Mouse (Mus musculus) megakaryocyte, embryonic 14.5 days (primary cell): ENCODE data around the gene Ssrp1. TPM values are rescaled to one million over a fixed set of nuclear protein-coding genes. Genes with fewer than 3 reads are reported as not detected.
A peak's percentile ranks its signal among the peaks of the same experiment; 100 is the strongest.

ENCODE experiments used
- H3K27me3 ChIP-seq: replicated peaks from 2 replicates; pipeline ENCODE3; 2012; ENCODE audit warnings: inconsistent platforms
- H3K36me3 ChIP-seq: replicated peaks from 2 replicates; pipeline ENCODE3; 2012; ENCODE audit warnings: low read length, inconsistent platforms, mixed read lengths
- H3K4me1 ChIP-seq: 2 replicates; pipeline ENCODE4 v1.6.1; 2012; ENCODE audit warnings: inconsistent platforms
- H3K4me3 ChIP-seq: replicated peaks from 2 replicates; pipeline ENCODE3; 2012; ENCODE audit warnings: moderate library complexity, mild to moderate bottlenecking, inconsistent platforms
- H3K9me3 ChIP-seq: 2 replicates; pipeline ENCODE4 v1.6.1; 2012; ENCODE audit warnings: inconsistent platforms
- FLI1 ChIP-seq: IDR thresholded peaks from 2 replicates; pipeline ENCODE4 v1.6.1; 2012; ENCODE audit warnings: low read length, inconsistent platforms, mixed read lengths
- GATA1 ChIP-seq: IDR thresholded peaks from 3 replicates; pipeline ENCODE4 v1.6.1; 2012; ENCODE audit warnings: mixed read lengths, low read length, inconsistent platforms, borderline replicate concordance
- polyA plus RNA-seq: library from polyadenylated mRNA; stranded (reverse); fragments of >175 nt; gene quantifications from 2 replicates; pipeline ENCODE4 v1.2.3, GENCODE M21; 2012; ENCODE audit warnings: low replicate concordance; ENCODE audit not compliant: insufficient read depth

The Ssrp1 gene
- polyA plus RNA-seq, 1 experiment = 23.0 TPM

DNA sequence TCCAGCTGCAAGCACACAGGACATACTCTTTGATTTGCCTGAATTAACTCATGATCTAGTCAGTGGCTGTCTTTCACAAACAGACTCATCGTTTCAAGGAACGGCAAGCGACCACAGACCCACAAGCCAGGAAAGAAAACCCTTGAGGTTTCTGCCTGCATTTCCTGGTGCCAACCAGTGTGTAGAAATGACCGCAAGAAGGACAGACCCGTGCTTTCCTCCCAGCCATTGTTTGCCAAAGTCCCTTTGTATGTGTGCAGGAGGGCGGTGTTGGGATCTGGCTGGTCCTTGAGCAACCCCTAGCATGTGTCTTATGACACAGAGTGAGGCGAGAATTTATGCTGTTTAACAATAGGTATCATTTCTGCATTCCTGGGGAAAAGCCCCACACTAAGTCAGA is 2.9 kb upstream of the Ssrp1 start:
- peaks cover 2% of the 10 kb centered on the region for H3K36me3 ChIP-seq
- H3K27me3 ChIP-seq = peaks cover 60% of the 10 kb centered on the region
- peaks cover 52% of the 10 kb centered on the region for H3K4me1 ChIP-seq
- H3K4me3 ChIP-seq = peak overlapping the region; percentile 15
- no peak for TF ChIP-seq GATA1
- TF ChIP-seq FLI1 = no peak
- H3K9me3 ChIP-seq = no peaks in the 10 kb centered on the region

DNA sequence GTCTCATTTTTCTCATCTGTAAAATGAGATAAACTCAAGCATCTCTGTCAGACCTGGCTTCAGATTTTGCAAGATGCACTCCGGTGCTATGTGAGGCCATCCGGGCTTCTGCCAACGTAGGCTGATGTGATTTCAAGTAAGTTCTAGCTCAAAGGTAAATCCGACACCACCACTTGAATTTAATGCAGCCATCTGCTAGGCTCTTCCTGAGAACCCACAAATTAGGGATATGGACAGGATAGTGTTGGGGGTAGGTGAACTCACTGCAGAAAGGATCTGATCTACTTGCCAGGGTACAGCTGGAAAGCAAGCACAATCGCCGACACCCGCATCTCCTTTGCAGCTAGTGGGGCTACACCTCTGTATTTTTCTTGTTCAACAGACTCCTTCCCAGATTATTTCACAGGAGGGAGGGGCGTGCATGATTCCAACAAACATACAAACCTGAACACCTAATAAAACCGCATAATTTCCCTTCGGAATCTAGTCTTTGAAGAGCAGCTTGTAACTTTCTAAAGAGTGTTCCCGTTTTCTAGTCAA is 457 bp upstream of the Ssrp1 start:
- TF ChIP-seq FLI1 (no peak), GATA1 (no peak)
- Histone ChIP-seq H3K4me3 (peak overlapping the region; percentile 99), H3K27me3 (peaks cover 39% of the 10 kb centered on the region), H3K36me3 (peaks cover 26% of the 10 kb centered on the region), H3K4me1 (peaks cover 56% of the 10 kb centered on the region), H3K9me3 (no peaks in the 10 kb centered on the region)

DNA sequence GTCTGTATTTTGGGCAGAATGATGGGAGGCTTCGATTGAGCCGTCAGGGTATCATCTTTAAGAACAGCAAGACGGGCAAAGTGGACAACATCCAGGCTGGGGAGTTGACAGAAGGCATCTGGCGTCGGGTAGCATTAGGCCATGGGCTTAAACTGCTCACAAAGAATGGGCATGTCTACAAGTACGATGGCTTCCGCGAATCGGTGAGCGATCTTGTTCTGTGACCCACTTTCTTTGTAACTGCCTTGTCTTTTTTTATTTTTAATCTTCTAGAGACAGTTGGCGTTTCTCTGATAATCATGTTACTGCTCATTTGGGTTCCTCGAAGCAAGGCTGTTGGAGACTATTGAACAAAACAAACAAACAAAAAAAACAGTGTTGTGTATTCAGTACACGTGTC is 1.3 kb downstream of the Ssrp1 start:
- TF ChIP-seq FLI1 (no peak), GATA1 (no peak)
- peaks cover 23% of the 10 kb centered on the region for H3K27me3 ChIP-seq
- H3K4me3 ChIP-seq = peak overlapping the region; percentile 99
- H3K4me1 ChIP-seq = peaks cover 52% of the 10 kb centered on the region
- H3K9me3 ChIP-seq = no peaks in the 10 kb centered on the region
- H3K36me3 ChIP-seq = peaks cover 44% of the 10 kb centered on the region

DNA sequence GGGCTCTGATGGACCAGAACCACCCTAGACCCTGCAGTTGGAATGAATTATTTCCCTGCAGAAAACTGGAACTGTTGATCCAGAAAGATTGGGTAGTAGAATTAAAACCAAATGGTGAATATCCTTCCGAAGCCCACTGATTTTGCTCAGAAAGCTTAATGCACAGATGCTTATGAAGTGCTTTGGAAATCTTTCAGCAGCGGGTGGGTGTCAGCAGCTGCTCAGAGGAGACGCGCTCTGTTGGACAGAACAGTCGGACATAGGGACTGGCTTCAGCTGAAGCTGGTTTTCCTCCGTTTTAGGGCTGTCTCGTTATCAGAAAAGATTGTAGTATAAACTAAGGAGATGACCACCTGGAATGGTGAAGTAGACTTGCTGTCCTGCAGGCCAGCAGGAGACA is 6.6 kb downstream of the Ssrp1 start:
- H3K4me1 ChIP-seq = peaks cover 26% of the 10 kb centered on the region
- no peak overlapping the region for H3K4me3 ChIP-seq
- no peak for TF ChIP-seq GATA1
- peaks cover 6% of the 10 kb centered on the region for H3K27me3 ChIP-seq
- H3K36me3 ChIP-seq = peaks cover 81% of the 10 kb centered on the region
- no peaks in the 10 kb centered on the region for H3K9me3 ChIP-seq

DNA sequence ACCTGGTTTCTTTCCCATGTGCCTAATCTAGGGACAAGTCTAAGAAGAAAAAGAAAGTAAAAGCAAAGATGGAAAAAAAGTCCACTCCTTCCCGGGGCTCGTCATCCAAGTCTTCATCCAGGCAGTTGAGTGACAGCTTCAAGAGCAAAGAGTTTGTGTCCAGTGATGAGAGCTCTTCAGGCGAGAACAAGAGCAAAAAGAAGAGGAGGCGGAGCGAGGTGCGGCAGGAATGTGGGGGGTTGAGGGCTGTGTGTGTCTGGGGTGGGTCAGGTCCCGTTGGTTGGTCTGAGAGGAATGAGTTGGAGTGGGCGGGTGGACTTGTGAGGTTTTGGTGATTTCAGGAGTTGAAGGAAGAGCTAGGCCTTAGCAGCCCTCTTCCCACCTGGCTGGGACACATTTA is 9.2 kb downstream of the Ssrp1 start:
- Histone ChIP-seq H3K36me3 (peaks cover 59% of the 10 kb centered on the region), H3K4me1 (peaks cover 31% of the 10 kb centered on the region), H3K4me3 (no peak overlapping the region), H3K27me3 (peaks cover 29% of the 10 kb centered on the region), H3K9me3 (no peaks in the 10 kb centered on the region)
- TF ChIP-seq FLI1 (no peak), GATA1 (no peak)

DNA sequence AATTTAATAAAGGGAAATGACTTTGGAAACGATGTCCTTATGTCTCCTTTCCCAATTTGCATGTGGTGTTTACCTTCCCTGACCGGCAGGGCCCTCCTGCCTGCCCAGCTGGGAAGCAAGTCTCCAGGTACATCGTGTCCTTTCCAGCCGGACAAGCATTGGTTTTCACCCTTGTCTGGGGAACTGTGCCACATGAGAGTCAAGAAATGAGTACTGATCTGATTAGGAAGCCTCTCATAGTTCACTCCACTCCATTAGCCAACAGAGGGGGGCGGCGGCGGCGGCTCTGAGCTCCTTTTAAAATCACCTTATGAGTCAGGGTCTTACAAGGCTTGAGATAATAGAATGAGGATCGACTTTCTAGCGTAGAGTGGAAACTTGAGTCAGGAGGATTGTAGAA is 10.0 kb downstream of the Ssrp1 start:
- peaks cover 36% of the 10 kb centered on the region for H3K27me3 ChIP-seq
- no peaks in the 10 kb centered on the region for H3K9me3 ChIP-seq
- peaks cover 51% of the 10 kb centered on the region for H3K36me3 ChIP-seq
- H3K4me1 ChIP-seq = peaks cover 31% of the 10 kb centered on the region
- no peak for TF ChIP-seq FLI1
- TF ChIP-seq GATA1 = no peak
- H3K4me3 ChIP-seq = peak overlapping the region; percentile 92

DNA sequence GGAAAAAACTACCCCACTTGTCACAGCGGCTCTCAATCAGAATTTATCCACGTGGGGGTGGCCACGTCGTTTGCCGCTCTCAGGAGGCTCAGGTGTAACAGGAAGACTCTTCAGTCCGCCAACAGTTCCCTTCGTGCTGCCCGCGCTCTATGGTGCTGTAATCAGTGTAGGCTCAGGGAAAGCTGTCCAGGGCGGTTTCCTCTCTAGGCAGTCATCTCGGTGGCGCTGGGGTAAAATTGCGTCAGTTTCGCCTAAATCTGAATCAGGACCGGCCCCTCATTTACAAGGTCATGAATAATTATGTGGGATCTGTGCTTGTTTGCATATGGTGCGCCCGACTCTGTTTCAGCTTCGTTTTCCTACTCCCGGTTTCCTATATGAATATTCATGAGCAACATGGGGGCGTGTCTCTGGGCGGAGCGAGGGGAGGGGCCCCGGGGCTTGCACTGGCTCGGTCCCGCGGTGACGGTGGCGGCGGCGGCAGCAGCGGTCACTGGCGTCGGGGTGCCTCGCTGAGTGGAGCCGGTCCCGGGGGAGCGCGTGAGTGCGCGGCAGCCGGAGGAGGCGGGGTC is 10.6 kb downstream of the Ssrp1 start, which contains the start of gene Tnks1bp1:
Gene Tnks1bp1 (plus strand): TSS at position 427 of the 572 bp plus-strand sequence.
- Histone ChIP-seq H3K27me3 (peaks cover 42% of the 10 kb centered on the region), H3K36me3 (peaks cover 45% of the 10 kb centered on the region), H3K4me3 (peak within 1 kb of the TSS; percentile 92), H3K9me3 (no peaks in the 10 kb centered on the region), H3K4me1 (peaks cover 31% of the 10 kb centered on the region)
- TF ChIP-seq FLI1 (no peak), GATA1 (no peak)

DNA sequence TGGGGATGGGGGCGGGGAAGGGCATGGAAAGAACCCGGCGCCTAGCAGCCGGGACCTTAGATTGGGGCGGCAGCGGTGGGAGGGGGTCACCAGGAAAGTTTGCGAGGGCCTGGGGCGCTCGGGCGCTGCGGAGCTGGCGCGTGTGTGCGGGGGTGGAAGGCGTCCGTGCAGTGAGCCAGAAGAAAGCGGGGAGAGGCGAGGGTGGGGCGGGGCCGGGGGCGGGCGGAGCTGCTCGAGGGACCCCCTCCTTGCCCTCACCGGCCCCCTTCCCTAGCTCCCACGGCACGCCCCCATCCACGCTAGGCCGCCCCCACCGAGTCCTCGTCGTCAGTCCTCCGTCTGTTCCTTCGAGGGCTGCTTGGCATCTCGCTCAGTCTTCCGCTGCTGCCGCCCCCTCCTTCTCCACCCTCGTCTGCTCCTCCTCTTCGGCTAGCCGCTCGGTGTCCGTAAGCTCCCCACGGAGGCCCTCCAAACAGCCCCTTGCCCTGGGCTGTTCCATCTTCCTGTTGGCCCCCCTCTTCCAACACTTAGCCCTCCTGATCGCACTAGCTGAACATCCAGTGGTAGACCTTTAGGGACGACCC is 11.2 kb downstream of the Ssrp1 start:
- H3K4me1 ChIP-seq = peaks cover 31% of the 10 kb centered on the region
- peak overlapping the region; percentile 92 for H3K4me3 ChIP-seq
- H3K36me3 ChIP-seq = peaks cover 39% of the 10 kb centered on the region
- no peaks in the 10 kb centered on the region for H3K9me3 ChIP-seq
- TF ChIP-seq FLI1 = no peak
- TF ChIP-seq GATA1 = no peak
- H3K27me3 ChIP-seq = peaks cover 48% of the 10 kb centered on the region

DNA sequence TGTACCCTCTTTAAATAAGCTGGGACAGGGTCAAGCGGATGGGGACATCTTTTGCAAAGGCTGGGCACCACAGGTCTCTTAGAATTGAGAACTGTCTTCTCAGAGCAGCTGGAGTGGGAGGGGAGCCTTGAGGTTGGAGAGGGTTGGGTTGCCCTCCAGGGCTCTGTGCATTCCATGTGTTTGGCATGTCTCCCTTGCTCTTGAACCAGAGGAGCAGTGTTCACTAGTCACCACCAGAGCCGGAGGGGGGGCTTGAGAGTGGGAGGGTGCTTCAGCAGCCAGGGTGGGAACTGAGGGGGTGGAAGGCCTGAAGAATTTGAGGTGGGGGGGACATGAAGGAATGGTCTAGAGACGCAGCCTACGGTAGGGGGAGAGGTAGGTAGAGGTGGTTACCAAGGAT is 12.2 kb downstream of the Ssrp1 start:
- peaks cover 57% of the 10 kb centered on the region for H3K27me3 ChIP-seq

DNA sequence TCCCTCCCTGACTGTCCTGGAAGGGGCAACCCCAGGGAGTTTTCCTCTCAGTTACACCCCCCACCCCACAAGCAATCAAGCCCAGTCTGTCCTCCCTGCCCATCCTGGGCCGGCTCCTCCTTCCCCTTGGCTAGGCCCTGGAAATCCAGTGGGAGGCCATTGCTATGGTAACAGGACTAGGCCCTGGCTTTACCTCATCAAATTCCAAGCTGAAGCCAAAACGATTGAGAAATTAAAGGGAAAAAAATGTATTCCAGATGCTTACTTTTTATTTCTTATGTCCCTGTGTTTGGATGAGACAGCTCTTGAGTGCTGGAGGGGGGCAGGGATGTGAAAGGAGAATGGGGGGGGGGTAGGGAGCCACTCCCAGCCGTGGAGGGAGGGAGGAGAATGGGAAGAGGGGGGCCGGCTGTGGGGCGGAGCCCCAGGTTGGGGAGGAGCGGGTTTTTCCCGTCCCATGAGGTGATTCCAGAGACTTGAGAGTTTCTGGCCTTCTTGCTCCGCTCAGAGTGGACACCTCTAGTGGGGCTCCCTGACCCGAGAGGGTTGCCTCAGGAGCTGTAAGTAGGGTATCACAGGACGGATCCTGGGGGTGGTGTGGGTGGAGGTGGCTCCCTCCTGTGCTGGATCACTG is 13.1 kb downstream of the Ssrp1 start:
- peaks cover 31% of the 10 kb centered on the region for H3K4me1 ChIP-seq
- peaks cover 21% of the 10 kb centered on the region for H3K36me3 ChIP-seq
- no peak for TF ChIP-seq GATA1
- no peak for TF ChIP-seq FLI1
- H3K9me3 ChIP-seq = no peaks in the 10 kb centered on the region
- no peak overlapping the region for H3K4me3 ChIP-seq
- H3K27me3 ChIP-seq = peaks cover 64% of the 10 kb centered on the region

More for the DNA sequence above, 12.2 kb downstream of the Ssrp1 start:
- Histone ChIP-seq H3K9me3 (no peaks in the 10 kb centered on the region), H3K36me3 (peaks cover 29% of the 10 kb centered on the region), H3K4me3 (no peak overlapping the region), H3K4me1 (peaks cover 31% of the 10 kb centered on the region)
- TF ChIP-seq FLI1 (no peak), GATA1 (no peak)
